Mouse (Mus musculus) heart, embryonic 12.5 days (tissue): ENCODE measurements around the gene Cdkal1. TPM values are rescaled to one million over a fixed set of nuclear protein-coding genes. Genes with fewer than 3 reads are reported as not detected.

ENCODE experiments used
- ATAC-seq: fragments of 200-750 bp; cut with Nextera tagmentation; 2 replicates; pipeline ENCODE4 v1.8.0; 2017; ENCODE audit warnings: moderate TSS enrichment, moderate library complexity; ENCODE audit not compliant: insufficient number of reproducible peaks, low FRiP score
- H3K27ac ChIP-seq: fragments of 300-500 bp; sonication (generic); 2 replicates; pipeline ENCODE4 v1.5.1; 2016; ENCODE audit warnings: mild to moderate bottlenecking, moderate library complexity; ENCODE audit not compliant: poor library complexity, severe bottlenecking
- H3K27me3 ChIP-seq: fragments of 300-500 bp; sonication (generic); replicated peaks from 2 replicates; pipeline ENCODE4 v1.6.1; 2016; ENCODE audit warnings: mild to moderate bottlenecking, moderate library complexity
- H3K36me3 ChIP-seq: fragments of 300-500 bp; sonication (generic); 2 replicates; pipeline ENCODE4 v1.6.1; 2016; ENCODE audit warnings: mild to moderate bottlenecking, moderate library complexity
- H3K4me1 ChIP-seq: fragments of 300-500 bp; sonication (generic); replicated peaks from 2 replicates; pipeline ENCODE4 v1.6.1; 2016; ENCODE audit warnings: mild to moderate bottlenecking
- H3K4me2 ChIP-seq: fragments of 300-500 bp; sonication (generic); 2 replicates; pipeline ENCODE4 v1.6.1; 2016; ENCODE audit warnings: mild to moderate bottlenecking, moderate library complexity
- H3K4me3 ChIP-seq: fragments of 300-500 bp; sonication (generic); 2 replicates; pipeline ENCODE4 v1.5.1; 2016; ENCODE audit warnings: mild to moderate bottlenecking
- H3K9ac ChIP-seq: fragments of 300-500 bp; sonication (generic); 2 replicates; pipeline ENCODE4 v1.6.1; 2016; ENCODE audit warnings: mild to moderate bottlenecking, moderate library complexity
- H3K9me3 ChIP-seq: fragments of 300-500 bp; sonication (generic); replicated peaks from 2 replicates; pipeline ENCODE4 v1.6.1; 2016; ENCODE audit warnings: mild to moderate bottlenecking, moderate library complexity
- WGBS: fragments of 180-500 bp; shearing (Covaris S2); methylation state at CpG from one replicate; pipeline ENCODE4 v1.1.7; 2016; 5-methylcytosine and 5-hydroxymethylcytosine counted together
- polyA plus RNA-seq: library from polyadenylated mRNA; unstranded; fragments of >200 nt; fragmentation: Nextera tagmentation; extraction: Ambion mirVana; gene quantifications from 2 replicates; pipeline ENCODE4 v1.2.1, GENCODE M21; 2016

The Cdkal1 gene
- polyA plus RNA-seq, 1 experiment from 2014 or later, result 25.9 TPM

DNA sequence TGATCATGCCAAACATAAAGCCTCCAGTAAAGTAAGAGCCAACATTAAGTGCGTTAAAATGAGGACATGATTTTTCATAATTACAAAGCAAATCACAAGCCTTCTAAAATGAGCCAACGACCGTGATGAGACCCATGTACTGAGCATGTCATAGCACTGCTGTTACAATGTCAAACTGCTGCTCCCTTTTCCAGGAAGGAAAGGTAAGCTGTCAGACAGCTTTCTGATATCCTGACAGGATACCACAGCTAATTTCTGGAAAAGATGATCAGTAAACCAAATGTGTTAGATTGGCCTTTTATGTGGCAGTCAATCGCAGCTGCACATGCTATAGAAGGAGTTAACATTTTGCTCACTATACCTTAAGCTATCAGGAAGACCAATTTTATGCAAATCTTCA, 44.7 kb downstream of the Cdkal1 start:
- no peak overlapping the region for H3K27ac ChIP-seq
- H3K4me2 ChIP-seq, result no peak overlapping the region
- H3K4me3 ChIP-seq, result no peak overlapping the region
- WGBS, result 89% methylated on average over 4 of the region's 4 CpGs
- H3K9me3 ChIP-seq, result no peaks in the 10 kb centered on the region
- no peak overlapping the region for H3K9ac ChIP-seq
- no peaks in the 10 kb centered on the region for H3K27me3 ChIP-seq
- H3K4me1 ChIP-seq, result no peaks in the 10 kb centered on the region
- ATAC-seq, result no peak
- no peaks in the 10 kb centered on the region for H3K36me3 ChIP-seq

DNA sequence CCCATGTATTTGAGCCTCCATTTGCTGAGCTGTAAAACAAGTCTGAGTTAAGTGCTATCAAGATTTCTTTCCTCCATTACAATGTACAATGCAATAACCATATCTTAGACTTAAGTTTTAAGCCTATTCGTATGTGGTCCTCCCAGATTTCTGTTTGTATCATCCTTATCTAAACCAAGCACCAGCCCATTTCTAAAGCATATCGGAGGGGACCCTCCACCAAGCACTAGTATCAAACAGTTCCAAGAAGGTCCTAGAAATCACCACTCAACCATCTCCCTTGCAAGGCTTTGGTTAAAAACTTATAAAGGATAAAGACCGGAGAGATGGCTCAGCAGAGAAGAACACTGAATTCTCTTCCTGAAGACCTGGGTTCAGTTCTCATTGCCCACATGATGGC, 47.1 kb downstream of the Cdkal1 start:
- Histone ChIP-seq H3K9ac (no peak overlapping the region), H3K36me3 (no peaks in the 10 kb centered on the region), H3K4me3 (no peak overlapping the region), H3K4me1 (no peaks in the 10 kb centered on the region), H3K27me3 (no peaks in the 10 kb centered on the region), H3K9me3 (no peaks in the 10 kb centered on the region), H3K4me2 (no peak overlapping the region), H3K27ac (no peak overlapping the region)
- WGBS, result 81% methylated on average over 3 of the region's 3 CpGs
- ATAC-seq, result no peak

DNA sequence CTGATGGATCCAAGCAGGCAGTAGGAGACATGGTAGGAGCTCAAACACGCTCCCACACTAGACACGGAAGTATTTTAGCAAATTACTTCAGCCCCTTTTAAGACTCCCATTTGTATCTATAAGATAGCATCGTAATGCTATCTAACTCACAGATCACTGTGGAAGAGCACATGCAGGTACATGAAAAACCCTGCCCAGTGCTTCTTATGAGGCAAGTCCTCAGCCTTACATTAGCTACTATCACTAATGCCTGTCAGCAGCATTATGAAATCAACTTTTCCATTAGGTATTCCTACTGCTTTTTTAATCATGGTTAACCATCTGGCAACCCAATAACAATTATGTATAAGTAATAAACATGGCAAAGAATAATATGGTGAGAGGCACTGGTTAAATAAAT, 47.5 kb downstream of the Cdkal1 start:
- Histone ChIP-seq H3K4me2 (no peak overlapping the region), H3K4me1 (no peaks in the 10 kb centered on the region), H3K27ac (no peak overlapping the region), H3K4me3 (no peak overlapping the region), H3K27me3 (no peaks in the 10 kb centered on the region), H3K9ac (no peak overlapping the region), H3K9me3 (no peaks in the 10 kb centered on the region), H3K36me3 (no peaks in the 10 kb centered on the region)
- ATAC-seq, result no peak
- 85% methylated on average over 3 of the region's 3 CpGs for WGBS

DNA sequence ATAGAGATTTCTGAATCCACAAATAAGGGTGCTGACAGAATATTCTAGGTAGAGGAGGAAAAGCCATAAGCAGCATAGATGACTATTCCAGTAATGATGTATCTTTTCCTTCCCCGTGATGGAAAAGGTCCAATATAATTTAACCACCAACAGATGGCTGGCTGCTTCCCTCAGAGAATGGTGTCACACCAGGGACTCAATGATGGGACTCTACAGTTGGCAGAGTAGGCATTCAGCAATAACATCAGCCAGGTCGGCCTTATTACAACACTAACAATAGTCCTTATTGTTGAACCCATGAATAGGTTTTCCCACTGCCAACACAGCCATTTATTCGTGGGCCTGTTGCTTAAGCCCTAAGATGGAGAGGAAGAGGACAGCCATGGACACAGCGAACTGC, 48.6 kb downstream of the Cdkal1 start:
- 88% methylated on average over 4 of the region's 4 CpGs for WGBS
- no peak overlapping the region for H3K4me3 ChIP-seq
- H3K9ac ChIP-seq, result no peak overlapping the region
- no peaks in the 10 kb centered on the region for H3K36me3 ChIP-seq
- H3K4me1 ChIP-seq, result no peaks in the 10 kb centered on the region
- no peak for ATAC-seq
- no peak overlapping the region for H3K27ac ChIP-seq
- H3K9me3 ChIP-seq, result no peaks in the 10 kb centered on the region
- no peaks in the 10 kb centered on the region for H3K27me3 ChIP-seq
- no peak overlapping the region for H3K4me2 ChIP-seq

DNA sequence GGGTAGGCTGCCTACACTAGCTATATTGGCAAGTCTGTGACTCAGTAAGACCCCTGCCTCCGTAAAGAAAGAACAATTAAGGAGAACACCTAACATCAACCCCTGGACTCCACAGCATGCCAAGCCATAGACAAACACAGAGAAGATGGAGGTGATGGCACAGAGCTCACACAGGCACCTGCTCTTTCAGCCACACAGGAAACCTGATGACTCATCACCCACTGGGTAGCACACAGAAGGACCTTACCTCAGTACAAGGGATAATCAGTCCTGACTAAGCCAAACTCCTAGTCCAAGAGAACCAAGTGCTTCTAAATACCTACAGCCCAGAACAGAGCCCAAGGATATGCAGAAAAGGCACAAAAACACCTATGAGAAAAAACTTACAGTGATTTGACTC, 50.2 kb downstream of the Cdkal1 start:
- H3K4me1 ChIP-seq, result no peaks in the 10 kb centered on the region
- H3K4me3 ChIP-seq, result no peak overlapping the region
- no peak for ATAC-seq
- no peaks in the 10 kb centered on the region for H3K36me3 ChIP-seq
- no peak overlapping the region for H3K4me2 ChIP-seq
- 96% methylated on average over 1 of the region's 1 CpGs for WGBS
- H3K9me3 ChIP-seq, result no peaks in the 10 kb centered on the region
- no peak overlapping the region for H3K9ac ChIP-seq
- no peaks in the 10 kb centered on the region for H3K27me3 ChIP-seq
- no peak overlapping the region for H3K27ac ChIP-seq

DNA sequence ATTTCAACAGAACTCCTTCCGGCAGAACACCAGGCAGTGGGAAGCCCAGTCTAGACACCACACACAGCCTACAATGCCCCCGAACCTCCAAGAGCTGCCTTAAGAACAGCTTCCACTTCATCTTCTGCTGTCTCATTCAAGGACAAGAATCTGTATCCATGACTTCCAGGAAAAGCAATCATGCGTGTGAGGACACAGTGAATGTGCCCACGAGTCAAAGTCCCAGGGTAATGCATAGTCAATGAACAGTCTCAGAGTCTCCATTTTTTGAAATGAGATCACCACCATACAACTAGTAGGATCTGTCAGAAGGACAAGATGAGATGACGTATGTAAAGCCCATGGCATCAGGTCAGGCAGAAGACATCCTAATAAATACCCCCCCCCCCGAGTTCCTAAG, 51.4 kb downstream of the Cdkal1 start:
- Histone ChIP-seq H3K27me3 (no peaks in the 10 kb centered on the region), H3K4me2 (no peak overlapping the region), H3K4me3 (no peak overlapping the region), H3K36me3 (no peaks in the 10 kb centered on the region), H3K9me3 (no peaks in the 10 kb centered on the region), H3K9ac (no peak overlapping the region), H3K4me1 (peaks cover 9% of the 10 kb centered on the region), H3K27ac (no peak overlapping the region)
- no peak for ATAC-seq
- WGBS, result 84% methylated on average over 6 of the region's 6 CpGs

DNA sequence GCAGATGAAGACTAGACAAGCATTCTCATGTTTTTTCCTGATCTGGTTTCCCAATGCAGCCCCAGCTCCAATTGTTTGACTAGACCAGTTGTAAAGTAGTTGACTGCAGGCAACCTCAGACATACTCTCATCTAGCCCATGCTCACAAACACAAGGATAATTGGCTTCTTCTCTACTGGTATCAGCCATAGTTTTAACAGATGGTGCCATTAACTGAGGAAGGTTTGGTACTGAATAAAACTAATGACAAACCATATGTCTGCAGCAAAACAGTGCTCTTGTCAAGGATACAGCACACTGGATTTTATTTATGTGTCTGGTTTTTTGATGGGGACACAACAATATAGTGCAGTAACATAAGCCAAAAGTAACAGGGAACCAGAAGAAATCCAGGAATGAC, 52.8 kb downstream of the Cdkal1 start:
- ATAC-seq, result no peak

DNA sequence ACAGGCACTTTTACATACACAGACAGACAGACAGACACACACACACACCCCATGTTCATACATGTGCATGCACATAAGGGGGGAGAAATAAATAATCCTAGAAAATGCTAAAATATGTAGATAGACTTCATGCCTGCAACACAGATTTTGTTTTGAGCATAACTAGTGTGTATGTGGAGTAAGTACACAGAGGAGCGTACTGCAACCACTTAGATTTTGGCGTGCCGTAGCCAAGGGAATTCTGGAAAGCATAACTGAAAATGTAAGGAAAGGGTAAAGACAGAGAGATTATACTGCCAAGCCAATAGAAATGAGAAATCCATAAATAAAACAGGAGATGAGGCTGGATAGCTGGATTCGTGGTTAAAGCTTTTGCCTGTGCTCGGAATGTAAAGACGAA, 55.4 kb downstream of the Cdkal1 start:
- WGBS, result 91% methylated on average over 6 of the region's 6 CpGs
- Histone ChIP-seq H3K4me3 (no peak overlapping the region), H3K4me2 (no peak overlapping the region), H3K36me3 (no peaks in the 10 kb centered on the region), H3K9ac (no peak overlapping the region), H3K9me3 (no peaks in the 10 kb centered on the region), H3K27me3 (no peaks in the 10 kb centered on the region), H3K27ac (no peak overlapping the region), H3K4me1 (peaks cover 19% of the 10 kb centered on the region)
- ATAC-seq, result no peak

More for the DNA sequence above, 52.8 kb downstream of the Cdkal1 start:
- peaks cover 12% of the 10 kb centered on the region for H3K4me1 ChIP-seq
- no peak overlapping the region for H3K9ac ChIP-seq
- no peaks in the 10 kb centered on the region for H3K9me3 ChIP-seq
- H3K4me2 ChIP-seq, result no peak overlapping the region
- no peak overlapping the region for H3K27ac ChIP-seq
- H3K27me3 ChIP-seq, result no peaks in the 10 kb centered on the region
- H3K36me3 ChIP-seq, result no peaks in the 10 kb centered on the region
- H3K4me3 ChIP-seq, result no peak overlapping the region

DNA sequence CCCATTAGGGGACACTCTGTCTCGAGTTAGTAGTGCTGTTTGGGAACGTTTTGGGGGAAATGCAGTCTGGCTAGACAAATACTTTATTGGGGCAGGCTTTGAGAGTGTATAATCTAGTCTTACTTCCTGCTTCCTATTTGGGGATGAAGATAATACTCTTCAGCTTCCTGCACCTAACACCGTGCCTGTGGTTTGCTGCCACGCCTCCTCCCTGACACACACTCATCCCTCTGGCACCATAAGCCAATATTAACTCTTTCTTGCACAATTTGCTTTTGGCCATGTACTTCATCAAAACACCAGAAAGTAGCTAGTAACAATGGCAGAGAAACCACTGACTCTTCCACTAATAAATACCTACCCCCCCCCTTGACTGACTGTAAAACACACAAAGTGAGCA, 63.4 kb downstream of the Cdkal1 start:
- H3K9me3 ChIP-seq, result 0 out of 2 replicates have a peak, but pooled peaks cover 3% of the 10 kb centered on the region
- H3K4me1 ChIP-seq, result peaks cover 8% of the 10 kb centered on the region; the same call in 1 of the 2 replicates
- no peaks in the 10 kb centered on the region for H3K27me3 ChIP-seq
- no peak for ATAC-seq
- no peak overlapping the region for H3K27ac ChIP-seq
- H3K9ac ChIP-seq, result no peak overlapping the region
- 0 out of 2 replicates have a peak, but pooled peaks cover 4% of the 10 kb centered on the region for H3K36me3 ChIP-seq
- H3K4me3 ChIP-seq, result no peak overlapping the region
- WGBS, result 36% methylated on average over 4 of the region's 4 CpGs
- no peak overlapping the region for H3K4me2 ChIP-seq

DNA sequence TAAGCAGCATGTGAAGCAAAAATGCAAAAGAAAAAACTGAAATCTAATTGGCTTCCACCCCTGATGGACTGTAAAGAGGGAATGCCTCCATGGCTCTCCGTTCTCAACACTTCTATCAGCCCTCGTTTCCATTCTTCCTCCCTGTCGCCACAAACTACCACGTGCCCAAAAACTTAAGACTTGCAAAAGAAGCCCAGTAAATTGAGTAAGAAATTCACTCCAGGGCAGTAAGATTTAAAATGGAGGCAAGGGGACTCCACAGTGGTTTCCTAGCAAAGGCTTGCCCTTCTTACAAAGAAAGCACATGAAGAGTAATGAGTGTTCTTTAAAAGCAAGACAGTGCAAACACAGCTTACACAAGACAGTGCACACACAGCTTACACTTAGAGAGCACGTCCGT, 64.0 kb downstream of the Cdkal1 start:
- H3K9me3 ChIP-seq, result 0 out of 2 replicates have a peak, but pooled peaks cover 3% of the 10 kb centered on the region
- ATAC-seq, result no peak
- no peak overlapping the region for H3K4me2 ChIP-seq
- 71% methylated on average over 6 of the region's 6 CpGs for WGBS
- H3K4me3 ChIP-seq, result no peak overlapping the region
- peaks cover 8% of the 10 kb centered on the region; the same call in 1 of the 2 replicates for H3K4me1 ChIP-seq
- H3K9ac ChIP-seq, result no peak overlapping the region
- no peak overlapping the region for H3K27ac ChIP-seq
- no peaks in the 10 kb centered on the region for H3K27me3 ChIP-seq
- 0 out of 2 replicates have a peak, but pooled peaks cover 4% of the 10 kb centered on the region for H3K36me3 ChIP-seq

DNA sequence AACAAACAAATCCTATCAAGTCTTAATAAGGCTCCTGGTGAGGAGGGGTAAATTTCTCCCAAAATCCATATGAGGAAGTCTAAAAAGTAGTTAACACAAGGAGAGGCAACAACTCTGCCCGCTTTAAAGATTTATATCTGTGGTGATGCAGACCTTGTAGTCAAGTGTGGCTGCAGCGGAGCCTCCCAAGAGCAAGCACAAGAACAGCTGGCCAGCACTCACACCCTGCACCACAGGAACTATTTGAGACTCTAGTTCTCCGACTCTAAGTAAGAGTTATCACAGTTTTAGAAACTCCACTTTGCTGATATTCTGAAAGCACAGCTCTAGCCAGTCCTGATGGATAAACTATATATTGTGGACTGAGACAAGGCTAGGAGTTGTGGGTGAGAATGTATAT, 68.5 kb downstream of the Cdkal1 start:
- Histone ChIP-seq H3K9ac (no peak overlapping the region), H3K4me3 (no peak overlapping the region), H3K27me3 (no peaks in the 10 kb centered on the region), H3K27ac (no peak overlapping the region), H3K9me3 (0 out of 2 replicates have a peak, but pooled peaks cover 3% of the 10 kb centered on the region), H3K4me1 (peaks cover 2% of the 10 kb centered on the region; the same call in 1 of the 2 replicates), H3K36me3 (0 out of 2 replicates have a peak, but pooled peaks cover 4% of the 10 kb centered on the region), H3K4me2 (no peak overlapping the region)
- ATAC-seq, result no peak
- 69% methylated on average over 3 of the region's 3 CpGs for WGBS

DNA sequence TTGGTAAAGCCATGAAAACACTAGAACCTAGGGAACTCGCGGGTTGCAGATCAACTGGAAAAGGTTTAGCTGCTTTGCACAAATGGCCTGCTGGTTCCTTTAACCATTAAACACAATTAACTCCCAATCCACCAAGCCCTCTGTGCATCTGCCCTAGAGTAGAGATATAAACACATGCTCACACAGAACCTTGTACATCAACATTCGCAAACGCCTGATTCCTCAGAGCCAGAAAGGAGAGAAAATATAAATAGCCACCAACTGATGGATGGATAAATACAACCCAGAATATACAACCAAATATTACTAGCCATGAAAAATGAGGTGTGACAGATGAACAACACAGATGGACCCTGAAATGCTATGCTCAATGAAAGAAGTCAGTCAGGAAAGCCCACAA, 70.6 kb downstream of the Cdkal1 start:
- Histone ChIP-seq H3K4me1 (peaks cover 12% of the 10 kb centered on the region), H3K9me3 (0 out of 2 replicates have a peak, but pooled peaks cover 3% of the 10 kb centered on the region), H3K4me2 (no peak overlapping the region), H3K36me3 (0 out of 2 replicates have a peak, but pooled peaks cover 4% of the 10 kb centered on the region), H3K4me3 (no peak overlapping the region), H3K9ac (no peak overlapping the region), H3K27ac (no peak overlapping the region), H3K27me3 (no peaks in the 10 kb centered on the region)
- 83% methylated on average over 4 of the region's 4 CpGs for WGBS
- no peak for ATAC-seq
